Mouse (Mus musculus) lung, postnatal 14 days (tissue): ENCODE data around the gene Thsd4.

Source experiments
- DNase-seq: peaks from one replicate; pipeline ENCODE4 v3.0.0; 2021

The Thsd4 gene

GRCm38 (mm10) chr9:59930248-59930647 is 591.6 kb downstream of the Thsd4 start:
- DNase-seq = no peak
